ENCODE assay signal across 9 mouse cellular contexts in the genomic region with DNA sequence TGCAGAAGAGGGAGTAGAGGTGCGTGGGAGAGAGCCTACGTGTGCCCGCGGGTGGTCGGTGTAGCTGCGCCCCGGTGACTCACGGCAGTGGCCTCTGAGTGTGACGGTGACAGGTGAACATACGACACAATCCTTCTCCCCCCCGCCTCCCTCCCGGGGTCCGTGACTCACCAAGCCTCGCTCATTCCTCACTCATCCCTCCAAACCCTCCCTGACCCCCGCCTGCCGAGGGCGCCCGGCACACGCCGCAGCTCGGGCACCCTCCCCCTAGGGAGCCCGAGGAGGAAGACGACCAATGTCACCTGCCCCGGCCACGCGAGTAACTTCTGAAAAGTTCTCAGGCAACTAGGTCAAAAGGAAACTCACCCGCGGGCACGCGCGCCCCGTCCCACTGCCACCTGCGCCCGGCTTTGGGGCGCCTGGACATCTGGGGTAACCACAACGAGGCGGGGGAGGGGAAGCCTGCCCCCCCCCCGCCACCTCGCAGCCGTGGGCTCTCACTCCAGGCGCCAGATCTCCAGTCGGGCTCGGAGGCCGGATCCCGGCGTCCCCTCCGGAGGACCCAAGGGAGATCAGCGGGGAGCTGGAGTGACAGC. TPM values are rescaled to one million over a fixed set of nuclear protein-coding genes. Genes with fewer than 3 reads are reported as not detected.
DNase-seq lines count a peak whose midpoint lies in the region; ATAC-seq and TF ChIP-seq lines count a peak whose summit lies in the region.
"Had no signal": no experiment of that assay in that cellular context is flagged by ENCODE, and none has a peak within 500 bp of the region (broad histone marks: within the 10 kb centered on the region; RNA-seq: fewer than 3 reads in every experiment).

No protein-coding gene starts in this region.

- TF ChIP-seq CTCF in liver, embryonic 14.5 days (IDR thresholded peaks at IDR 0.05; ENCODE audit: low read depth): no peak

- H3K9me3 ChIP-seq in forebrain, embryonic 16.5 days (ENCODE audit: control insufficient read depth, low read length): no peaks in the 10 kb centered on the region
- H3K9me3 ChIP-seq in hindbrain, embryonic 15.5 days: no peaks in the 10 kb centered on the region
- H3K9me3 ChIP-seq in liver, embryonic 14.5 days (ENCODE audit: control insufficient read depth, low read length): no peaks in the 10 kb centered on the region

- under 1% methylated on average over 45 of the region's 48 CpGs for WGBS in forebrain, embryonic 16.5 days
- WGBS in hindbrain, embryonic 15.5 days: under 1% methylated on average over 41 of the region's 48 CpGs
- under 1% methylated on average over 48 of the region's 48 CpGs for WGBS in liver, embryonic 14.5 days (ENCODE audit: insufficient replicate concordance)

- no peak for TF ChIP-seq EP300 in liver, embryonic 14.5 days (IDR thresholded peaks at IDR 0.05; ENCODE audit: low read depth)

- peaks cover 2% of the 10 kb centered on the region for H3K27me3 ChIP-seq in forebrain, embryonic 16.5 days (replicated peaks; ENCODE audit: control insufficient read depth, insufficient read depth, low read length)
- peaks cover 12% of the 10 kb centered on the region; the same call in 1 of the 2 replicates for H3K27me3 ChIP-seq in hindbrain, embryonic 15.5 days
- H3K27me3 ChIP-seq in liver, embryonic 14.5 days (ENCODE audit: control insufficient read depth, insufficient read depth, low read length): peaks cover 15% of the 10 kb centered on the region

- peaks cover 43% of the 10 kb centered on the region for H3K4me1 ChIP-seq in forebrain, embryonic 16.5 days (replicated peaks; ENCODE audit: control insufficient read depth, insufficient read depth, low read length)
- H3K4me1 ChIP-seq in hindbrain, embryonic 15.5 days (replicated peaks): peaks cover 45% of the 10 kb centered on the region
- H3K4me1 ChIP-seq in liver, embryonic 14.5 days (replicated peaks; ENCODE audit: control insufficient read depth in 2 of 2, insufficient read depth in 2 of 2, low read length in 1 of 2): peaks cover 0 to 30% of the 10 kb centered on the region in 2 experiments; a peak in 3 of 4 replicates

- intact Hi-C loops in left cerebral cortex, postnatal 36 days (cut with DNase I): loop anchor here (2.0 kb wide), 1 partner anchor 28 kb away; no protein-coding TSS in a partner anchor

- H3K27ac ChIP-seq in forebrain, embryonic 16.5 days (ENCODE audit: low read length): no peak overlapping the region; the same call in 1 of the 2 replicates
- H3K27ac ChIP-seq in hindbrain, embryonic 15.5 days (replicated peaks): peak overlapping the region; percentile 27; the same call in 1 of the 2 replicates
- H3K27ac ChIP-seq in liver, embryonic 14.5 days: no peak overlapping the region

- peak overlapping the region; percentile 94 for H3K4me2 ChIP-seq in forebrain, embryonic 16.5 days (ENCODE audit: low read length)
- peak overlapping the region; percentile 88 for H3K4me2 ChIP-seq in hindbrain, embryonic 15.5 days
- H3K4me2 ChIP-seq in liver, embryonic 14.5 days (ENCODE audit: low read depth): peak overlapping the region; percentile 63

- peak overlapping the region; percentile 77 for H3K4me3 ChIP-seq in forebrain, embryonic 16.5 days (replicated peaks; ENCODE audit: low read length)
- peak overlapping the region; percentile 61 for H3K4me3 ChIP-seq in hindbrain, embryonic 15.5 days
- peak overlapping the region; percentile 49 to 56 for H3K4me3 ChIP-seq in liver, embryonic 14.5 days (ENCODE audit: insufficient read depth in 1 of 2, low read depth in 2 of 2, low read length in 2 of 2)

- H3K36me3 ChIP-seq in forebrain, embryonic 16.5 days (ENCODE audit: control insufficient read depth, insufficient read depth): no peaks in the 10 kb centered on the region
- no peaks in the 10 kb centered on the region for H3K36me3 ChIP-seq in hindbrain, embryonic 15.5 days
- no peaks in the 10 kb centered on the region for H3K36me3 ChIP-seq in liver, embryonic 14.5 days (replicated peaks; ENCODE audit: control insufficient read depth, insufficient read depth, low read depth)

- H3K9ac ChIP-seq in forebrain, embryonic 16.5 days (replicated peaks; ENCODE audit: low read depth, low read length): peak overlapping the region; percentile 75
- H3K9ac ChIP-seq in hindbrain, embryonic 15.5 days: peak overlapping the region; percentile 54
- H3K9ac ChIP-seq in liver, embryonic 14.5 days (replicated peaks): peak overlapping the region; percentile 40

- DNase-seq in left cerebral cortex, postnatal 36 days (ENCODE audit: low spot score in 2 of 2): peak; percentile 46 to 50
- no peak for DNase-seq in left cerebral cortex, adult 18-20 months (ENCODE audit: low spot score in 2 of 2)
- DNase-seq in adrenal gland, postnatal 25 days: peak; percentile 73
- DNase-seq in liver, embryonic 14.5 days (ENCODE audit: low read depth in 3 of 3, low spot score in 3 of 3): no peak
- DNase-seq in naive thymus-derived CD4-positive, alpha-beta T cell, adult 2 months (ENCODE audit: low read depth): peak; percentile 84
- peak; percentile 74 for DNase-seq in urinary bladder, adult 2 months (ENCODE audit: low spot score)

- no peak for ATAC-seq in forebrain, embryonic 16.5 days
- no peak; the same call in 1 of the 2 replicates for ATAC-seq in hindbrain, embryonic 15.5 days (ENCODE audit: low FRiP score, low read depth)
- ATAC-seq in liver, embryonic 14.5 days (ENCODE audit: insufficient read depth): no peak; the same call in 1 of the 2 replicates

RNA-seq across cellular contexts. Expression of a gene that starts 1.4 kb away (rescaled TPM):
- 10 to 100 TPM; 12.5 to 19.1 TPM for total RNA-seq in left cerebral cortex, postnatal 36 days (2021)
- 10 to 100 TPM; 20.5 to 26.8 TPM for total RNA-seq in left cerebral cortex, adult 18-20 months (2021)
- total RNA-seq in adrenal gland, postnatal 25 days (2021): 12.5 and 13.0 TPM in 2 replicates
- 2.0 and 2.5 TPM in 2 replicates for polyA plus RNA-seq in forebrain, embryonic 16.5 days (2015; fragmentation: Nextera tagmentation; extraction: Ambion mirVana)
- polyA plus RNA-seq in hindbrain, embryonic 15.5 days (2015; fragmentation: Nextera tagmentation; extraction: Ambion mirVana): 1.6 and 1.7 TPM in 2 replicates
- 2.1 and 2.2 TPM in 2 replicates for polyA plus RNA-seq in liver, embryonic 14.5 days (2012; rRNA removed)
- polyA plus RNA-seq in liver, embryonic 14.5 days (2014; fragmentation: Nextera tagmentation; extraction: Ambion mirVana): 0.38 and 0.44 TPM in 2 replicates
- 15.6 and 26.4 TPM in 2 replicates for polyA plus RNA-seq in urinary bladder, adult 2 months (2012; rRNA removed)

RNA-seq across cellular contexts. Expression of a gene that starts 40.3 kb away (rescaled TPM):
- under 1 TPM in 1 of 2 experiments, not detected in 1; 0.15 TPM for total RNA-seq in left cerebral cortex, postnatal 36 days (2021)
- under 1 TPM; 0.07 to 0.12 TPM for total RNA-seq in left cerebral cortex, adult 18-20 months (2021)
- 0.12 TPM in 1 of 2 replicates, not detected in the other for total RNA-seq in adrenal gland, postnatal 25 days (2021)
- polyA plus RNA-seq in forebrain, embryonic 16.5 days (2015; fragmentation: Nextera tagmentation; extraction: Ambion mirVana): not detected in 2 replicates
- polyA plus RNA-seq in hindbrain, embryonic 15.5 days (2015; fragmentation: Nextera tagmentation; extraction: Ambion mirVana): not detected in 2 replicates
- not detected in 2 replicates for polyA plus RNA-seq in liver, embryonic 14.5 days (2012; rRNA removed)
- polyA plus RNA-seq in liver, embryonic 14.5 days (2014; fragmentation: Nextera tagmentation; extraction: Ambion mirVana): not detected in 2 replicates
- 0.11 and 0.22 TPM in 2 replicates for polyA plus RNA-seq in urinary bladder, adult 2 months (2012; rRNA removed)
- polyA plus RNA-seq: brain, embryonic 14.5 days had no signal

RNA-seq across cellular contexts. Expression of a gene that starts 45.6 kb away (rescaled TPM):
- under 1 TPM; 0.50 to 0.67 TPM for total RNA-seq in left cerebral cortex, postnatal 36 days (2021)
- total RNA-seq in left cerebral cortex, adult 18-20 months (2021): under 1 TPM; 0.19 to 0.49 TPM
- total RNA-seq in adrenal gland, postnatal 25 days (2021): 0.15 TPM in 1 of 2 replicates, not detected in the other
- polyA plus RNA-seq in forebrain, embryonic 16.5 days (2015; fragmentation: Nextera tagmentation; extraction: Ambion mirVana): 0.37 and 0.76 TPM in 2 replicates
- polyA plus RNA-seq in hindbrain, embryonic 15.5 days (2015; fragmentation: Nextera tagmentation; extraction: Ambion mirVana): 1.2 and 1.5 TPM in 2 replicates
- polyA plus RNA-seq in liver, embryonic 14.5 days (2012; rRNA removed): 0.22 and 0.28 TPM in 2 replicates
- polyA plus RNA-seq in liver, embryonic 14.5 days (2014; fragmentation: Nextera tagmentation; extraction: Ambion mirVana): 0.11 and 0.25 TPM in 2 replicates
- 1.2 and 1.4 TPM in 2 replicates for polyA plus RNA-seq in urinary bladder, adult 2 months (2012; rRNA removed)

RNA-seq across cellular contexts. Expression of a gene that starts 45.7 kb away (rescaled TPM):
- 10 to 100 TPM; 36.3 to 40.6 TPM for total RNA-seq in left cerebral cortex, postnatal 36 days (2021)
- 10 to 100 TPM; 37.1 to 38.2 TPM for total RNA-seq in left cerebral cortex, adult 18-20 months (2021)
- 16.5 and 33.1 TPM in 2 replicates for total RNA-seq in adrenal gland, postnatal 25 days (2021)
- polyA plus RNA-seq in forebrain, embryonic 16.5 days (2015; fragmentation: Nextera tagmentation; extraction: Ambion mirVana): 23.8 and 30.4 TPM in 2 replicates
- 25.8 and 28.9 TPM in 2 replicates for polyA plus RNA-seq in hindbrain, embryonic 15.5 days (2015; fragmentation: Nextera tagmentation; extraction: Ambion mirVana)
- 6.1 and 6.3 TPM in 2 replicates for polyA plus RNA-seq in liver, embryonic 14.5 days (2012; rRNA removed)
- polyA plus RNA-seq in liver, embryonic 14.5 days (2014; fragmentation: Nextera tagmentation; extraction: Ambion mirVana): 9.1 and 9.4 TPM in 2 replicates
- 27.6 and 30.6 TPM in 2 replicates for polyA plus RNA-seq in urinary bladder, adult 2 months (2012; rRNA removed)

Comparison
In these comparisons a context has a peak if more than half of its experiments do, and no peak if none do; other contexts are left out.
1. DNase-seq: peak in left cerebral cortex, postnatal 36 days (2 of 2), adrenal gland, postnatal 25 days (single experiment), naive thymus-derived CD4-positive, alpha-beta T cell, adult 2 months (single experiment) and urinary bladder, adult 2 months (single experiment); none in left cerebral cortex, adult 18-20 months (0 of 2) and liver, embryonic 14.5 days (0 of 3).
2. Peak in every context shown above with its lines, with median percentiles within 50 percentile points of each other: H3K4me2 ChIP-seq, H3K4me3 ChIP-seq and H3K9ac ChIP-seq.